Mouse (Mus musculus): Measurements from ENCODE around the gene Heatr5b.
"Not testable (repeated sequence)": the region's sequence is repeated elsewhere in the genome, so short reads cannot be mapped to it uniquely, and the experiment has no call there.

Heatr5b gene

DNA sequence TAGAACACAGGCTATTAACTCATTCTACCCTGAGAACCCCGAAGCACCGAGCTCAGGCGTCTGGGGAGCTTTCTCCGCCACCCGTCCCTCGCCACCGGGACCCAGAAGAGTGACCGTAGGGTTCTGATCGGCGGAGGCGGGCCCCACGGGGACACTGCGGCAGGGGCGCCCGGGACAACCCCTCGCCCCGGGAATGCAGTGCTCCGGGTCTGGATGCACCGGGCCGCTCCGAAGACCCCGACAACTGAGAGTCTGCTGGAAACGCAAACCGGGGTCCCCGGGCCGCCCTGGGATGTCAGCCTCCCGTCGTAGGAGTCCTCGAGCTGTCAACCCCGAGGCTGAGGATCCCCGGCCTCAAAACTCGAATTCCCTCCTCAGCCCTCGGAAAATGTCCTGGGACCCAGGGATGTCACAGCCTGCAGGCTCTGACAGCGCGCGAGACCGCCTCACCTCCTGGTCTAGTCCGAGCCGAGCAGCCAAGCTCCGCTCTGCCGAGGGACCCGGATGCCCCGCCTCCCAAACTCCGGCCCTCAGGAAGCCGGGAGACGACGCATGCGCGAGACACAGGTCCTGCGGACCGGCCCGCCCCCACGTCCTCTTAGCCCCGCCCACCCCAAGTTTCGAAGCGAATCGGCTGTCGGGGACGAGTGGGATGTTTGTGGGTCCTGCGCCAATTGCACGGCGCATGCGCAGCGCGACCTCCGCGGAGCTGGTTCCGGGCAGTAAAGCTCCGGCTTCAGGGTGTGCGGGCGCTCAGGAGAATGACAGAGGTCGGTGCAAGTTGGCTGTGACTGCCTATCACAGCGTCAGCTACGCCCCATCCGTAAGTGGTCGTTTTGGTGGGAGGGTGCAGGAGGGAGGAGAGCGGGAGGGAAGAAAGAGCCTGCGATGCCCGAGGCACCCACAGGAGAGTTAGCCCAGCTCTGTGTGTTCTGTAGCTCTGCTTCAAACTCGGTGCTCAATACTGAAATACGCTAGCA lies at the start of gene Heatr5b, which contains the start of gene Gpatch11:
Heatr5b (minus strand) TSS at position 509 of the 980 bp plus-strand sequence.
Gpatch11 (plus strand) TSS at position 712 of the 980 bp plus-strand sequence.
- peak; percentile 93 for ATAC-seq (ENCODE audit: insufficient number of reproducible peaks, low FRiP score, low TSS enrichment)

DNA sequence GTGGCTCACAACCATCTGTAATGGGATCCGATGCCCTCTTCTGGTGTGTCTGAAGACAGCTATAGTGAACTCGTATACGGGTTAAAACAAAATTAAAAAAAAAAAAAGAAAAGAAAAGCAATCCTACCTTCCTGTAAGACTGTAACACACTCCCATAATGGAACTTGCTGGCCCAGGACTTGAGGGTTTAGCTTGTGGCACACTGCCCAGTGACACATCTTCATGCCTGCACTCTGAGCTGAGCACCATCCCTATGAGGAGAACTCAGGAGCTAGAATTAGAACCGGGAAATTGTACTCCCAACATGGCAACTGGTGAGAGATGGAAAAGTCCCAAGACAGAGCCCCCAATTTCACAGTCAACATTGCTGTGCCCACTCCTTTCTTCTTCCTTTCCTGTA lies 48.1 kb upstream of the Heatr5b start:
- ATAC-seq (ENCODE audit: insufficient number of reproducible peaks, low FRiP score, low TSS enrichment): no peak

DNA sequence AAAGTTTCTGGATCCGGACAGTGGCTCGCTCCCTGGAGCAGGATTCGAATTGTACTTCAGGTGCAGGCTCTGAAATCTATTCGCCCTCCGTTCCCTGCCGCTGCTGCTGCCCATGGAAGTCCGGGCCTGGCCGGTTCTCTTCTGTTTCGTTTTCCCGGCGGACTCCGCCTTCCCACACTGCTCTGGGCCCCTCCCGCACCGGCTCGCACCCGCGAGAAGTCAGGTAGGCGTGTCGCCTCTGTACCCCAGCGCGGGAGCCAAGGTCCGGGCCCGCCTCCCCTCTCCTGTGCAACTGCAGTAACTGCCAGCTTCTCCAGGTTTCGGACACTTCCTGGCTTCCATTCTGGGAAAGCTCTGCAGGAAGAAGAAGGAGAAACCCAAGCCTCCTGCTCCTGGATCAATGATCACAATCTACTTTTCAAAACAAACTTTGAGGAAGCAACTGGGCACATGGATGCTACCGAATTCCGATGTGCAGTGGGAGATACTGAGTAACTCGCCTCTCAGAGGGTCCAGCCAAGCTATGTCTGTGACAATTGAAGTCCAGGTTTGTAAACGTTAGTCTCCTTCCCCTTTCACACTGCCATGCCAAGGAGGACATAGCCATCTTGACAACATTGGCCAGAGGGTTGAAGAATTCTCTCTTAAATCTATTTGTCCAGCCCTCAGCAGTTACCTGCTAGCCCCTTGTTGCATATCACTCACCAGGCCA lies 47.4 kb upstream of the Heatr5b start, which contains the start of gene Eif2ak2:
Eif2ak2 (minus strand) TSS at position 173 of the 712 bp plus-strand sequence.
- ATAC-seq (ENCODE audit: insufficient number of reproducible peaks, low FRiP score, low TSS enrichment): peak; percentile 84

DNA sequence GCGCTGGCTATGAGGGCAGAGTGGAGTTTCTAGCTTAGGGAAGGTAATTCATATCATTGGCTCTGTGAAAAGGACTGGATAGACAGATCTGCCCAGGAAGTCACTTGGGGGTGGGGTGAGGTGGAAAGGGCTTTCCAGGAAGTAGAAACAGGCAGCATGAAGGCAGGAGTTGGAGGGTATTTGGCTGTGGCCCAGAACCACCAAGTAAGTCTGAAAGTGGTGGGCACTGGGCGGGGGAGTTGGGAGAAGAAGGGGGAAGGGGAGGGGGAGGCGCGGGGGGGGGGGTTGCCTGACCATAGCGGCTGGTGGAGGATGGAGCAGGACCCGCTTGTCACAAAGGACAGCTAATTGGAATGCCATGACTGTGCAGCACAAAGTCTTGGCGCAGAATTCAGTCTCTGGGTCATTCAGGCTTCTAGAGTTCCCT lies 46.7 kb upstream of the Heatr5b start:
- ATAC-seq (ENCODE audit: insufficient number of reproducible peaks, low FRiP score, low TSS enrichment): peak; percentile 28; the same call in 1 of the 2 replicates

DNA sequence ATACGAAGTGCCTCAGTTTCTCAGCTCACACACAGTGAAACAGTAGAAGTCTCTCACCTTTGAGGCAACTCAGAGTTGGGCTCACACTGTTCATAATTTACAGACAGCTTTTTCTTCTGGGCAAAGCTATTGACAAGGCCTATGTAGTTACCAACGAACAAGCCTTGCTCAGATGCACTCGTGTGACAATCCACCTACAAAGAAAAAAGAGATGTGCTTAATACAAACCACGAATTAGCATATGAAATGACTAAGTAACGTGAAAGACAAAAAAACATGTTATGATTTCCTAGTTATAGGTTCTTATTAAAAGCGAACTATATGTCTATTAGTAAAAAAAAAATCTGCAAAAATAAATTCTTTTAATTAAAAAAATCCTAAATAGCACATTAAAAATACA lies 38.7 kb upstream of the Heatr5b start:
- no peak for ATAC-seq (ENCODE audit: insufficient number of reproducible peaks, low FRiP score, low TSS enrichment)

DNA sequence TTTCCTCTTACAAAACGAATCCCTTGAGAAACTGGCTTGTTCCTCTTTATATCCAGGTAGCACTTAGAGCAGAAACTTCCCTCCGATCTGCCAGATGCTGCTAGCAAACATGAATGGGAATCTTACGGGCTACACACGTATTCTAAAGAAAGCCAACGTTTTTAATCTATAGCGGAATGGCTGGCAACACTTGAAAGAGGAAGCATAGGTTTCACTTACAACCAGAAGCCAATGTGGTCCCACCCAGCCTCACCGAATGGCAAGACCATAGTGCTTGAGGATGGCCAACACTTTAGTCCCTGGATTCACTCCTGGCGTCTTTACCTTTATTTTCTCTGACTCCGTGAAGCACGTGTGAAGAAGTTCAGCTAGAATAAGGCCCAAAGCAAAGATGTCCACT lies 21.1 kb upstream of the Heatr5b start:
- no peak for ATAC-seq (ENCODE audit: insufficient number of reproducible peaks, low FRiP score, low TSS enrichment)

DNA sequence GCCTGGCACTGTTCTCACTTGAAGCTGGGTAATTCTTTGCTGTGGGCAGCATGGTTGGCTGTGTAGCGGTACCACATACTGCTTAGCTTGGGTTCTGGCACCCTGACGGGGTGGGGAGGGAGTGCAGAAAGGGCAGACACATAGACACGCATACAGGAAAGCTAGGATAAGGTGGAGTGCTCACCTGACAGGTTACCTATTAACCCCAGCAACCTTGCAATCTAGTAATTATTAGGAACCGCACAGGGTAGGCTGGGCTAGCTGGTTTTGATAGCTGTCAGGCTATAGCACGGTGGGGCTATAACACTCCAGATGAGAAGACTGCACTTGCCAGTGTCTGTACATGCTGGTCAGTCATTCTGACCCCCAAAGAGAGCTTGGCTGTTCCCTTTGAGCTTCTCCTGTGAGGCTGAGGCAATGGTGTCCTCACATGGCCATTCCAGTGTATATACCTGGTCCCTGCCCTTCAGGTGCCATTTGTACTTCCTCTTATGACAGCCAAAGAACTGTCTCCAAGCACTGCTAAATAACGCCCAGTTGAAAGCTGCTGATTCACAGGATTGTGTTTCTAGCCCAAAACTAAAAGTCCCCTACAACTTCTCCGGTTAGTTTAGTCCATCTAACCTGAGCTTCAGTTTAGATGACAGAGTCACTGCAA lies 7.2 kb upstream of the Heatr5b start:
- no peak for ATAC-seq (ENCODE audit: insufficient number of reproducible peaks, low FRiP score, low TSS enrichment)

DNA sequence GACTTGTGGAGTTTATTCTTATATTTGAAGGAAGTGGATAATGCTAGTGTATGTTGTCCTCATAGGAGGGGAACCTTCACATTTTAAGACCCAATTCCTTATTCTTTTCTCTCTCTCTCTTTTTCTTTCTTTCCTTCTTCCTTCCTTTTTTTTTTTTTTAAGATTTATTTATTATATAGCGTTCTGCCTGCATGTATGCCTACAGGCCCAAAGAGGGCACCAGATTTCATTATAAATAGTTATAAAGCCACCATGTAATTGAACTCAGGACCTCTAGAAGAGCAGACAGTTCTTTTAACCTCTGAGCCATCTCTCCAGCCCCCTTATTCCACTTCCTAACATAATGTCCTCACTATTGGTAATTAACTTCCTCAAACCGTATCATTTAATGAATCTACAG lies 892 bp upstream of the Heatr5b start:
- ATAC-seq (ENCODE audit: insufficient number of reproducible peaks, low FRiP score, low TSS enrichment): no peak

DNA sequence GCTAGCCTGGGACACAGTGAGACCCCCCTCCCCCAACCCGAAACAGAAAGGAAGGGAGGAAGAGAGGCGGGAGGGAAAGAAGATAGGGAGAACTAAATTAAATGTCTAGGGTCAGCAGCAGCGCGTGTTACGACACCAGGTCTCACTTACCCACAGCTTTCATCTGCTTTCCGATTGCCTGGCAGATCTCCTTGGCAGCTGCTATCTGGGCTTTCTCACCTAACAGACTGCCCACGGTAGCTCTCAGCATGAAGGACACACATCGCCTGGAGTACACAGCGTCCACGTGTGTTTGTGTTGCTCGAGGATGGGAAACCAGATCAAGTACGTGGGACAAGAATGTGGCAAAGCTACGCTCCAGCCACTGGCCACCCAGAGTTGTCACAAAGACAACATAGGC lies 10.8 kb downstream of the Heatr5b start:
- ATAC-seq (ENCODE audit: insufficient number of reproducible peaks, low FRiP score, low TSS enrichment): no peak

DNA sequence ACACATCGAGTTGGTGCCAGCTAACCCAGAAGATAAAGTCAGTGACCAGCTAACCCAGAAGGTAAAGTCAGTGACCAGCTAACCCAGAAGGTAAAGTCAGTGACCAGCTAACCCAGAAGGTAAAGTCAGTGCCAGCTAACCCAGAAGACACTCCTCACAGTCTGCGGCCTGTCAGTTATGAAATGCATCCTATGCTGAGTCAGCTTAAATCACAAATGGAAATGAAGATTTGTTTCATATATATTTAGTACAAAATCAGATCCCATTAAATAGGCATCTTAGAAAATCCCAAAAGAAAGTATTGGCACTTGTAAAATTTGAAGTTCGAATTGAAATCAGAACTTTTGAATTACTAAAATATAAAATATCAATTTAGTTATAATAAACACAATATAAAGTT lies 25.6 kb downstream of the Heatr5b start:
- ATAC-seq (ENCODE audit: insufficient number of reproducible peaks, low FRiP score, low TSS enrichment): no peak

DNA sequence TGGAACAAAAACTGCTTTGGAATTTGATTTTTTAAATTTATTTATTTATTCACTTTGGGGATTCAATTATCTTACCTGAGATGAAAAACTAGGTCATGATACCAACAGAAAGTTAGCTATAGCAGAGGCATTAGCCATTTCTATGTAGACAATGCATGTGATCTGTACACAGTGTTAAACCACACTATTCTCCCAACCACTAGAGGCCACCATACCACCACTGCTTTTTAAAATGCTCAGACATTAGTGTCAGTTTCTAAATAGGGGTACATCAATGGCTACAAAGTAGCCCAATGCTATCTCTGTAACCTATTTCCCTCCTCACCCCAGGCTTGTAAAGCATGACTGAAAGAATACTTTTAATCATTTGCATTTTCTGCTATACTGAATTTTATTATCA lies 26.1 kb downstream of the Heatr5b start:
- ATAC-seq (ENCODE audit: insufficient number of reproducible peaks, low FRiP score, low TSS enrichment): no peak

DNA sequence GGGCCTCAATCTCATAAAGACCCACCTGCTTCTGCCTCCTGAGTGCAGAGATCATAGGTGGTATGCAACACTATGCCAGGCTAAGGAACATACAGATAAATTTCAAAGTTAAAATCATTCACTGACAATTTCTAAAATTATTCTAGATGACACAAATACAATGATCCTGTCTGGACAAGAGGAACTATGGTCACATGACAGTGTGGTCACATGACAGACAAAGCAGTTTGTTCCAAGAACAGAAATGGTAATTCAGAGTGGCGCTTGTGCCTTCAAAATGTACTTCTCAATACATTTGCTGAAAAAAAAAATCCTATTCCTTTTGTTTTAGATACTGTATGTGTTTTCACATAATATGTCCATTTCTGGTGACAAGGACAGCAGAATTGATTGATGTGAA lies 37.9 kb downstream of the Heatr5b start:
- ATAC-seq (ENCODE audit: insufficient number of reproducible peaks, low FRiP score, low TSS enrichment): no peak

DNA sequence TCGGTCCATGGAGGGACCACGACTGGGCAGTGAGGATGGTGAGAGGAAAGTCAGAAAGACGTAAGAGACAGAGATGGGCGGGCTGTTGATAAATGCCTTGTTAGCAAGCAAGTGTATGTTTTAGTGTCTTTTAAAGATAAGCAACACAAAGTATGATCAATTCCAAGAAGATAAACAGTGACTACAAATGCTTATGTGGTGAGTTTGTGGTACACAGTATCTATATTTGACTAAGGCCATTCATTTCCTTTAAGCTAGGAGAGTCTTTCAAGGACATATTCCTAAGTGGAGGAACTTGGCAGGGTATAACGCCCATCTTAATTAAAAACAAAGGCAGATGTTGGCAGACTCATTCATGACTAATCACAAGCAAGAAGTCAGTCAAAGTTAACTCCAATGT lies 40.8 kb downstream of the Heatr5b start:
- no peak for ATAC-seq (ENCODE audit: insufficient number of reproducible peaks, low FRiP score, low TSS enrichment)

DNA sequence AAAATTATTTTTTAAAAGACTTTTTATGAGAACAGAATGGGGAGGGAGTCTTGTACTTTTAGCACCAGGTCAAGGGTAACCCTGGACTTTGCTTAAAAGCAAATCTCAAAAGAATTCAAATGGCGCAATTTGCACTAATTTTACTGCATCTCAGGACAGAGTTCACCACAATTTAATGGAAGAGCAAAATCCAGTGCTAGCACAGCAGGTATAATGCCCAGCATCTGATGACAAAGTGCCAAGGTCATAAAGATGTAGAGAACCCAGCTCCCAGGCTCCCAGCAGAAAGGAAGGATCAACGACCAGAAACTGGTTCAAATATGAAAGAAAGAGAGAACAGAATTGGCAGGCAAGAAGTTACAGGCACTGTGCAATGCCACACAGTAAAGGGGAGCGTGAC lies 43.0 kb downstream of the Heatr5b start:
- ATAC-seq (ENCODE audit: insufficient number of reproducible peaks, low FRiP score, low TSS enrichment): no peak

DNA sequence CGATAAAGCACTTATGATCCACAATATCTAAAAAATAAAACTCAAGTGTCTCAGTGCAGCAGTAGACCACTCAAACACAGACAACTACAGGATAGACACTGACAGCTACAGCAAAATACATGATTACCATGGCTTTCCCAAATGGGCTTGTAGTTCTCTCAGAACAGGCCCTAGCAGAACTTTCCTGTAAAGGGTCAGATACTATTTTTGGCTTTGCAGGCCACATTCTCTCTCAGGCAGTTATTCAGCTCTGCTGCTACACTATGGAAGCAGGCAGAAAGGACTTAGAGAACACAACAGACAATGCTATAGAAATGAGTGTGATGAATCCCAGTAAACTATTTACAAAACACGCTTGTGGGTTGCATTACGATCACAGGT lies 43.5 kb downstream of the Heatr5b start:
- ATAC-seq (ENCODE audit: insufficient number of reproducible peaks, low FRiP score, low TSS enrichment): no peak

DNA sequence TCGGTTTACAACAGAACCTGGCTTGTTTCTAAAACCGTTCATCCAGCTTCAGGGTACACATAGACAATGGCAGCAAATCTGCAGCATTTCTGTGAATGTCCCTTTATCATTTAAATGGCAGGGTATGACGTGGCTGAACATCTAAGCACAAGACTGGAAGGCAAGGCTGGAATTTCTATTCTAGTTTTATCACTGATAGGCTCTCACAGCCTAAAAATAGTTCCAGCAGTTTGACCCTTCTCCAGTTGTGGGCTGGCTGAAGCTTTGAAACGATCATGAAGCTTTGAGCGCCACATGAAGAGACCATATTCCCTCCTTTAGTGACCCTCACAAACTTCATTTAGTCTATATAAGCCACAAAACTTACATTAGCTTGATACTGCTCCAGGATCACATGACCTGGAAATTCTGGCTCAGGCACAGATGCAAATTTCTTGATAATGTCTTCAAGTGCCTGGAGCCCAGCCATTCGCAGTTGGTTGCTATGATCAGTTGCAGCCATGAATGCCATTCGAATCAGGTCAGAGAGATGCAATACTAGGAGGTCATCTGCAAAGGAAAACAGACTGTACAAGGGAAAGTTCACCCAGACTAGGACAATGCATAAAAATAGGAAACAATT lies 44.0 kb downstream of the Heatr5b start:
- no peak for ATAC-seq (ENCODE audit: insufficient number of reproducible peaks, low FRiP score, low TSS enrichment)

DNA sequence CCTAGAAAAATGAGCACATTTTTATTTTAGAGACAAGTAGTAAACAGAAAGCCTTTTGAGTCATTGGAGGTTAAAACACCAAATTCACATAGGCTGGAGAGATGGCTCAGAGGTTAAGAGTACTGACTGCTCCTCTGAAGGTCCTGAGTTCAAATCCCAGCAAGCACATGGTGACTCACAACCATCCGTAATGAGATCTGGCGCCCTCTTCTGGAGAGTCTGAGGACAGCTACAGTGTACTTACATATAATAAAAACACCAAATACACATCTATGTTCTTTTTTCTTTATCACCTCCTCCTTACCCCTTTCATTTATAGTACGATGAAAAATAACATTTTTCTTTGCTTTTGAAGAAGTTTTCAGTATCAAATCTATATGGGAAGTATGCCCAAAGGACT lies 46.9 kb downstream of the Heatr5b start:
- not testable (repeated sequence) for ATAC-seq (ENCODE audit: insufficient number of reproducible peaks, low FRiP score, low TSS enrichment)

DNA sequence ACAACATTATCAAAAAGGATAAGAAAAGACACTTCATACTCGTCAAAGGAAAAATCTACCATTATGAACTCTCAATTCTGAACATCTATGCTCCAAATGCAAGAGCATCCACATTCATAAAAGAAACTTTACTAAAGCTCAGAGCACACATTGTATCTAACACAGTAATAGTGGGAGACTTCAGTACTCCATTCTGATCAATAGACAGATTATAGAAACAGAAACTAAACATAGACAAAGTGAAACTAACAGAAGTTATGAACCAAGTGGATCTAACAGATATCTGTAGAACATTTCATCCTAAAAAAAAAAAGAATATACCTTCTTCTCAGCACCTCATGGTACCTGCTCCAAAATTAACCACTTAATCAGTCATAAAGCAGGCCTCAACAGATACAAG lies 56.4 kb downstream of the Heatr5b start:
- ATAC-seq (ENCODE audit: insufficient number of reproducible peaks, low FRiP score, low TSS enrichment): no peak

DNA sequence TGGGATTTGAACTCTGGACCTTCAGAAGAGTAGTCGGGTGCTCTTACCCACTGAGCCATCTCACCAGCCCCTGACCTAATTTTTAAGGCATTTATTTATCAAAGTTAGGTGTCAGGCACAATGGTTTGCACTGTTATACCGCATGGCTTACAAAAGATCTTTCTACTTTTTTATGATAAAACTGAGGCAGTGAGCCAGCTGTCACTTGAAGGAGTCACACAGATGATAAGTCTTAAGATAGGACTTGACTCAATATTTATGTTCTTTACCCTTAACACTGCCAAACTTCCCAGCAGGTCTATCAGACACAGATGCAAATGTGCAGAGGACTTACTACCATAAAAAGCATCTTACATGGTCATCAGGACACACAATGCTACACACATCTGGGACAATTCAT lies 62.8 kb downstream of the Heatr5b start:
- ATAC-seq (ENCODE audit: insufficient number of reproducible peaks, low FRiP score, low TSS enrichment): no peak

DNA sequence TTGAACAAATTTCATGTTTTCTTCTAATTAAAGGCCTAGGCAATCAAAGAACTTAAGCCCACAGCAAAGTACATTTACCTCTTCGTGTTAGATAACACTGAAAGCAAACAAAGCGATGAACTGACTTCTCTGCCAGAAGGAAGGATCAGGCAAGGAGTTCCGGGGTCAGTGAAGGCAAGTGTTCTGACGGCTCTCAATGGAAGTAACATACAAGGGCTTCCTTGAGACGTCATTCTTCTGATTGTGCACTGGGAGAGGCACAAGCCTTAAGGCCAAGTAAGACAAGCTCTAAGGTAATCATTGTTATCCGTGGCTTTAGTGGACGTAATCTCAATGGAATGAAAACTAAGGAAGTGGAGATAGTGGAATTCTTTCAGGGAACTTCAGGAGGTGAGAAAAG lies 64.2 kb downstream of the Heatr5b start:
- ATAC-seq (ENCODE audit: insufficient number of reproducible peaks, low FRiP score, low TSS enrichment): no peak

Measured in cerebellum, adult (tissue).